Mouse (Mus musculus) left cerebral cortex, postnatal 14 days (tissue): ENCODE data around the gene Tnr. TPM values are rescaled to one million over a fixed set of nuclear protein-coding genes. Genes with fewer than 3 reads are reported as not detected.
A peak's percentile ranks its signal among the peaks of the same experiment; 100 is the strongest.

ENCODE experiments used
- DNase-seq, 2 experiments: peaks; one replicate each; pipeline ENCODE4 v3.0.0; 2021 to 2022; ENCODE audit warnings: low spot score in 2 of 2, mixed read lengths in 1 of 2
- intact Hi-C: fragments of 180-260 bp; cut with DNase I; formaldehyde crosslinking; loops from one replicate; pipeline ENCODE4 v1.15.1; 2025
- total RNA-seq, 2 experiments: library from RNA; stranded (reverse); gene quantifications; 2 replicates each; pipeline ENCODE4 v1.2.3; 2021

Gene Tnr
- total RNA-seq, 2 experiments from 2014 or later, result 126 to 151 TPM

- intact Hi-C loops, result no loop called here
- no peak for DNase-seq
Measured at GRCm38 (mm10) chr1:159675472-159675871, 151.9 kb downstream of the Tnr start.

- intact Hi-C loops, result no loop called here
- no peak for DNase-seq
Measured at GRCm38 (mm10) chr1:159678221-159678935, 154.8 kb downstream of the Tnr start.

- DNase-seq, result no peak
- intact Hi-C loops, result loop anchor here (10.0 kb wide), 1 partner anchor 404 kb away; no protein-coding TSS in a partner anchor
Measured at GRCm38 (mm10) chr1:159681252-159681651, 157.7 kb downstream of the Tnr start.

- intact Hi-C loops, result loop anchor here (10.0 kb wide), 1 partner anchor 398 kb away; no protein-coding TSS in a partner anchor
- DNase-seq, result peak; percentile 47 to 60
Measured at GRCm38 (mm10) chr1:159686476-159687231, 163.1 kb downstream of the Tnr start.

- peak; percentile 26 to 33 for DNase-seq
Measured at GRCm38 (mm10) chr1:159696717-159697116, 173.1 kb downstream of the Tnr start.

GRCm38 (mm10) chr1:159702038-159702437 lies 178.5 kb downstream of the Tnr start:
- intact Hi-C loops, result no loop called here
- no peak for DNase-seq

More at GRCm38 (mm10) chr1:159696717-159697116, 173.1 kb downstream of the Tnr start:
- intact Hi-C loops, result no loop called here

- no peak for DNase-seq
- intact Hi-C loops, result no loop called here
Measured at GRCm38 (mm10) chr1:159704925-159705324, 181.4 kb downstream of the Tnr start.

- intact Hi-C loops, result no loop called here
- DNase-seq, result no peak
Measured at GRCm38 (mm10) chr1:159716301-159716700, 192.7 kb downstream of the Tnr start.

- DNase-seq, result peak; percentile 63 to 82
- intact Hi-C loops, result no loop called here
Measured at GRCm38 (mm10) chr1:159717016-159717415, 193.4 kb downstream of the Tnr start.

GRCm38 (mm10) chr1:159723733-159724132 lies 200.2 kb downstream of the Tnr start:
- DNase-seq, result no peak

GRCm38 (mm10) chr1:159729270-159729669 lies 205.7 kb downstream of the Tnr start:
- intact Hi-C loops, result no loop called here
- DNase-seq, result no peak

More at GRCm38 (mm10) chr1:159723733-159724132, 200.2 kb downstream of the Tnr start:
- intact Hi-C loops, result no loop called here

GRCm38 (mm10) chr1:159730826-159731225 lies 207.3 kb downstream of the Tnr start:
- DNase-seq, result no peak
- intact Hi-C loops, result no loop called here

GRCm38 (mm10) chr1:159735099-159735498 lies 211.5 kb downstream of the Tnr start:
- intact Hi-C loops, result no loop called here
- DNase-seq, result no peak

- intact Hi-C loops, result no loop called here
- peak; percentile 51 to 65 for DNase-seq
Measured at GRCm38 (mm10) chr1:159739478-159739877, 215.9 kb downstream of the Tnr start.

GRCm38 (mm10) chr1:159741237-159742002 lies 217.9 kb downstream of the Tnr start:
- intact Hi-C loops, result no loop called here
- DNase-seq, result no peak

GRCm38 (mm10) chr1:159742003-159742274 lies 218.4 kb downstream of the Tnr start:
- DNase-seq, result no peak
- intact Hi-C loops, result no loop called here

GRCm38 (mm10) chr1:159743744-159744253 lies 220.2 kb downstream of the Tnr start:
- DNase-seq, result no peak
- intact Hi-C loops, result no loop called here

- DNase-seq, result no peak
- intact Hi-C loops, result no loop called here
Measured at GRCm38 (mm10) chr1:159745311-159745710, 221.7 kb downstream of the Tnr start.

GRCm38 (mm10) chr1:159747969-159748368 lies 224.4 kb downstream of the Tnr start:
- DNase-seq, result no peak
- intact Hi-C loops, result no loop called here

- no peak for DNase-seq
- intact Hi-C loops, result no loop called here
Measured at GRCm38 (mm10) chr1:159750411-159750810, 226.8 kb downstream of the Tnr start.
